Mouse (Mus musculus): ENCODE measurements around the gene Mybpc3.
A peak's percentile ranks its signal among the peaks of the same experiment; 100 is the strongest.

Mybpc3 gene

GRCm38 (mm10) chr2:91117585-91118275, at the start of gene Mybpc3:
Mybpc3 (plus strand) TSS chr2:91118144.
- DNase-seq = no peak

GRCm38 (mm10) chr2:91068162-91068871, 49.6 kb upstream of the Mybpc3 start:
- no peak for DNase-seq

- no peak for DNase-seq
Measured at GRCm38 (mm10) chr2:91068872-91069165, 49.1 kb upstream of the Mybpc3 start.

- DNase-seq = no peak
Measured at GRCm38 (mm10) chr2:91069306-91070000, 48.5 kb upstream of the Mybpc3 start.

- peak; percentile 97 for DNase-seq
Measured at GRCm38 (mm10) chr2:91070076-91070800, 47.7 kb upstream of the Mybpc3 start, which contains the start of gene Slc39a13. Slc39a13 (minus strand) TSS chr2:91070417.

GRCm38 (mm10) chr2:91071059-91071458, 46.9 kb upstream of the Mybpc3 start:
- DNase-seq = no peak

GRCm38 (mm10) chr2:91072092-91072491, 45.9 kb upstream of the Mybpc3 start:
- no peak for DNase-seq

GRCm38 (mm10) chr2:91077957-91078313, 40.0 kb upstream of the Mybpc3 start:
- no peak for DNase-seq

GRCm38 (mm10) chr2:91078314-91079025, 39.5 kb upstream of the Mybpc3 start:
- peak; percentile 72 for DNase-seq

GRCm38 (mm10) chr2:91079026-91079384, 38.9 kb upstream of the Mybpc3 start:
- DNase-seq = no peak

GRCm38 (mm10) chr2:91080784-91081513, 37.0 kb upstream of the Mybpc3 start:
- no peak for DNase-seq

- DNase-seq = no peak
Measured at GRCm38 (mm10) chr2:91081775-91082695, 35.9 kb upstream of the Mybpc3 start, which contains the start of gene Spi1. Spi1 (plus strand) TSS chr2:91082390.

- no peak for DNase-seq
Measured at GRCm38 (mm10) chr2:91082844-91083243, 35.1 kb upstream of the Mybpc3 start.

- DNase-seq = no peak
Measured at GRCm38 (mm10) chr2:91083366-91083940, 34.5 kb upstream of the Mybpc3 start.

GRCm38 (mm10) chr2:91084179-91084820, 33.6 kb upstream of the Mybpc3 start:
- no peak for DNase-seq

GRCm38 (mm10) chr2:91085494-91086391, 32.2 kb upstream of the Mybpc3 start:
- DNase-seq = no peak

- no peak for DNase-seq
Measured at GRCm38 (mm10) chr2:91086392-91087237, 31.3 kb upstream of the Mybpc3 start.

- no peak for DNase-seq
Measured at GRCm38 (mm10) chr2:91087453-91087852, 30.5 kb upstream of the Mybpc3 start.

Measured in retina, postnatal 1 day (tissue).